Mouse (Mus musculus): Measurements from ENCODE around the gene Fbxo45. TPM values are rescaled to one million over a fixed set of nuclear protein-coding genes. Genes with fewer than 3 reads are reported as not detected.

Gene Fbxo45
- total and polyA plus RNA-seq, 3 experiments: 21.4 to 24.4 (median 22.4) TPM

- TF ChIP-seq POLR2A (IDR thresholded peaks at IDR 0.05; ENCODE audit: low read depth, low read length) (no peak), RAD21 (IDR thresholded peaks at IDR 0.05; ENCODE audit: low read depth, low read length) (no peak), CHD1 (IDR thresholded peaks at IDR 0.05; ENCODE audit: low read depth, low read length) (no peak), POLR2AphosphoS2 (IDR thresholded peaks at IDR 0.05; ENCODE audit: low read depth, low read length) (no peak), UBTF (IDR thresholded peaks at IDR 0.05; ENCODE audit: low read depth, low read length) (no peak), SMC3 (IDR thresholded peaks at IDR 0.05; ENCODE audit: low read depth, low read length) (no peak), USF1 (IDR thresholded peaks at IDR 0.05; ENCODE audit: low read depth, low read length) (no peak), IRF4 (IDR thresholded peaks at IDR 0.05; ENCODE audit: low read depth, low read length) (no peak), HCFC1 (IDR thresholded peaks at IDR 0.05; ENCODE audit: low read depth, low read length) (no peak), MEF2A (IDR thresholded peaks at IDR 0.05; ENCODE audit: borderline replicate concordance, low read depth, low read length) (no peak), NELFE (IDR thresholded peaks at IDR 0.05; ENCODE audit: low read depth, low read length) (no peak), MAZ (IDR thresholded peaks at IDR 0.05; ENCODE audit: low read depth, low read length) (no peak), SIN3A (IDR thresholded peaks at IDR 0.05; ENCODE audit: low read length) (no peak), GABPA (IDR thresholded peaks at IDR 0.05; ENCODE audit: insufficient replicate concordance, low read depth, low read length) (no peak), MYC (IDR thresholded peaks at IDR 0.05; ENCODE audit: low read depth, low read length) (no peak), MAFK (IDR thresholded peaks at IDR 0.05; ENCODE audit: insufficient replicate concordance, low read length) (no peak), CHD2 (IDR thresholded peaks at IDR 0.05; ENCODE audit: low read length) (no peak), ZNF384 (IDR thresholded peaks at IDR 0.05; ENCODE audit: low read depth, low read length) (no peak), CTCF (conservative IDR thresholded peaks at IDR 0.05 in 1 of 2, IDR thresholded peaks at IDR 0.05 in 1 of 2; ENCODE audit: low read depth in 2 of 2, low read length in 2 of 2) (no peak), RCOR1 (conservative IDR thresholded peaks at IDR 0.05; ENCODE audit: low read depth, low read length) (no peak)
- Histone ChIP-seq H3K4me1 (ENCODE audit: control insufficient read depth in 1 of 2, insufficient read depth in 2 of 2) (peaks cover 5 to 18% of the 10 kb centered on the region in 2 experiments; a peak in 3 of 4 replicates), H3K27ac (ENCODE audit: insufficient read depth, low read depth) (no peak overlapping the region), H3K36me3 (replicated peaks in 1 of 2; ENCODE audit: control insufficient read depth in 1 of 2, insufficient read depth in 1 of 2, low read length in 1 of 2) (no peaks in the 10 kb centered on the region), H3K79me2 (replicated peaks; ENCODE audit: control insufficient read depth, extremely low read depth, insufficient read depth, poor library complexity, severe bottlenecking) (no peaks in the 10 kb centered on the region), H3K4me2 (ENCODE audit: insufficient read depth, low read depth, poor library complexity, severe bottlenecking) (peak overlapping the region; percentile 47), H3K9ac (ENCODE audit: insufficient read depth, low read depth) (no peak overlapping the region), H3K4me3 (replicated peaks in 1 of 3; ENCODE audit: low read depth in 2 of 3, low read length in 2 of 3, poor library complexity in 1 of 3) (no peak overlapping the region), H3K9me3 (replicated peaks; ENCODE audit: low read length) (peaks cover 3% of the 10 kb centered on the region), H3K27me3 (replicated peaks) (peaks cover 15% of the 10 kb centered on the region)
- DNase-seq (ENCODE audit: extremely low read depth): no peak
- in situ Hi-C loops (cut with MboI; ENCODE audit: low pct_ligation_motif_present, low pct_unique_long_range_greater_than_20kb, low sequenced_read_pairs): no loop called here
- dilution Hi-C loops (cut with MboI; ENCODE audit: extremely low pct_ligation_motif_present, extremely low pct_unique_long_range_greater_than_20kb, low sequenced_read_pairs): no loop called here
Measured at GRCm38 (mm10) chr16:32189109-32189508, 57.8 kb downstream of the Fbxo45 start.

- H3K36me3 ChIP-seq (replicated peaks in 1 of 2; ENCODE audit: control insufficient read depth in 1 of 2, insufficient read depth in 1 of 2, low read length in 1 of 2): no peaks in the 10 kb centered on the region
- no peak overlapping the region for H3K4me2 ChIP-seq (ENCODE audit: insufficient read depth, low read depth, poor library complexity, severe bottlenecking)
- in situ Hi-C loops (cut with MboI; ENCODE audit: low pct_ligation_motif_present, low pct_unique_long_range_greater_than_20kb, low sequenced_read_pairs): no loop called here
- dilution Hi-C loops (cut with MboI; ENCODE audit: extremely low pct_ligation_motif_present, extremely low pct_unique_long_range_greater_than_20kb, low sequenced_read_pairs): no loop called here
- no peak overlapping the region for H3K9ac ChIP-seq (ENCODE audit: insufficient read depth, low read depth)
- H3K9me3 ChIP-seq (replicated peaks; ENCODE audit: low read length): peaks cover 3% of the 10 kb centered on the region
- H3K27me3 ChIP-seq (replicated peaks): peaks cover 15% of the 10 kb centered on the region
- peaks cover 5 to 18% of the 10 kb centered on the region in 2 experiments; a peak in 3 of 4 replicates for H3K4me1 ChIP-seq (ENCODE audit: control insufficient read depth in 1 of 2, insufficient read depth in 2 of 2)
- no peak overlapping the region for H3K4me3 ChIP-seq (replicated peaks in 1 of 3; ENCODE audit: low read depth in 2 of 3, low read length in 2 of 3, poor library complexity in 1 of 3)
- no peak for DNase-seq (ENCODE audit: extremely low read depth)
- no peaks in the 10 kb centered on the region for H3K79me2 ChIP-seq (replicated peaks; ENCODE audit: control insufficient read depth, extremely low read depth, insufficient read depth, poor library complexity, severe bottlenecking)
- no peak for TF ChIP-seq JUND (conservative IDR thresholded peaks at IDR 0.05; ENCODE audit: low read depth, low read length)
- no peak for TF ChIP-seq RCOR1 (conservative IDR thresholded peaks at IDR 0.05; ENCODE audit: low read depth, low read length)
- no peak for TF ChIP-seq SMC3 (IDR thresholded peaks at IDR 0.05; ENCODE audit: low read depth, low read length)
- TF ChIP-seq ZNF384 (IDR thresholded peaks at IDR 0.05; ENCODE audit: low read depth, low read length): no peak
- no peak for TF ChIP-seq EP300 (IDR thresholded peaks at IDR 0.05; ENCODE audit: low read length)
- no peak for TF ChIP-seq HCFC1 (IDR thresholded peaks at IDR 0.05; ENCODE audit: low read depth, low read length)
- no peak for TF ChIP-seq NRF1 (IDR thresholded peaks at IDR 0.05; ENCODE audit: low read depth, low read length)
- no peak for TF ChIP-seq NELFE (IDR thresholded peaks at IDR 0.05; ENCODE audit: low read depth, low read length)
- no peak overlapping the region for H3K27ac ChIP-seq (ENCODE audit: insufficient read depth, low read depth)
Measured at GRCm38 (mm10) chr16:32186056-32186455, 60.9 kb downstream of the Fbxo45 start.

Other genes with a start within 250 kb of the Fbxo45 start
- 19.3 and 22.1 TPM in 2 replicates for gene Senp5, start 243.9 kb downstream of the Fbxo45 start, total RNA-seq (2012; rRNA removed)
- 31.2 and 32.5 TPM in 2 replicates for gene Senp5, start 243.9 kb downstream of the Fbxo45 start, total RNA-seq (2014; rRNA removed)
- gene Senp5, start 243.9 kb downstream of the Fbxo45 start, polyA plus RNA-seq (2012; ENCODE audit: insufficient read length, low read depth): 27.2 and 28.8 TPM in 2 replicates
- gene Pak2, start 167.8 kb downstream of the Fbxo45 start, total RNA-seq (2012; rRNA removed): 37.2 and 43.5 TPM in 2 replicates
- gene Pak2, start 167.8 kb downstream of the Fbxo45 start, total RNA-seq (2014; rRNA removed): 69.8 and 73.1 TPM in 2 replicates
- 69.0 and 79.7 TPM in 2 replicates for gene Pak2, start 167.8 kb downstream of the Fbxo45 start, polyA plus RNA-seq (2012; ENCODE audit: insufficient read length, low read depth)
- gene Pigx, start 147.4 kb downstream of the Fbxo45 start, total RNA-seq (2012; rRNA removed): 47.1 and 48.1 TPM in 2 replicates
- gene Pigx, start 147.4 kb downstream of the Fbxo45 start, total RNA-seq (2014; rRNA removed): 83.0 and 94.7 TPM in 2 replicates
- 46.4 and 48.1 TPM in 2 replicates for gene Pigx, start 147.4 kb downstream of the Fbxo45 start, polyA plus RNA-seq (2012; ENCODE audit: insufficient read length, low read depth)
- 17.6 and 23.0 TPM in 2 replicates for gene Cep19, start 147.4 kb downstream of the Fbxo45 start, total RNA-seq (2012; rRNA removed)
- gene Cep19, start 147.4 kb downstream of the Fbxo45 start, total RNA-seq (2014; rRNA removed): 31.3 and 37.3 TPM in 2 replicates
- gene Cep19, start 147.4 kb downstream of the Fbxo45 start, polyA plus RNA-seq (2012; ENCODE audit: insufficient read length, low read depth): 29.4 and 34.9 TPM in 2 replicates
- gene Nrros, start 81.6 kb downstream of the Fbxo45 start, total RNA-seq (2012; rRNA removed): 49.6 and 54.9 TPM in 2 replicates
- gene Nrros, start 81.6 kb downstream of the Fbxo45 start, total RNA-seq (2014; rRNA removed): 55.1 and 64.3 TPM in 2 replicates
- gene Nrros, start 81.6 kb downstream of the Fbxo45 start, polyA plus RNA-seq (2012; ENCODE audit: insufficient read length, low read depth): 52.2 and 71.0 TPM in 2 replicates
- gene Bex6, start 67.3 kb downstream of the Fbxo45 start, total RNA-seq (2012; rRNA removed): not detected in 2 replicates
- not detected in 2 replicates for gene Bex6, start 67.3 kb downstream of the Fbxo45 start, total RNA-seq (2014; rRNA removed)
- not detected in 2 replicates for gene Bex6, start 67.3 kb downstream of the Fbxo45 start, polyA plus RNA-seq (2012; ENCODE audit: insufficient read length, low read depth)
- 22.7 and 26.1 TPM in 2 replicates for gene Wdr53, start 69 bp upstream of the Fbxo45 start, total RNA-seq (2012; rRNA removed)
- 56.4 and 57.3 TPM in 2 replicates for gene Wdr53, start 69 bp upstream of the Fbxo45 start, total RNA-seq (2014; rRNA removed)
- 28.6 and 38.9 TPM in 2 replicates for gene Wdr53, start 69 bp upstream of the Fbxo45 start, polyA plus RNA-seq (2012; ENCODE audit: insufficient read length, low read depth)
- not detected in 2 replicates for gene Smco1, start 24.3 kb upstream of the Fbxo45 start, total RNA-seq (2012; rRNA removed)
- not detected in 2 replicates for gene Smco1, start 24.3 kb upstream of the Fbxo45 start, total RNA-seq (2014; rRNA removed)
- gene Smco1, start 24.3 kb upstream of the Fbxo45 start, polyA plus RNA-seq (2012; ENCODE audit: insufficient read length, low read depth): not detected in 2 replicates
- gene Rnf168, start 30.3 kb upstream of the Fbxo45 start, total RNA-seq (2012; rRNA removed): 22.2 and 23.9 TPM in 2 replicates
- 37.9 and 40.7 TPM in 2 replicates for gene Rnf168, start 30.3 kb upstream of the Fbxo45 start, total RNA-seq (2014; rRNA removed)
- 20.5 TPM in 2 replicates for gene Rnf168, start 30.3 kb upstream of the Fbxo45 start, polyA plus RNA-seq (2012; ENCODE audit: insufficient read length, low read depth)
- gene Ubxn7, start 85.1 kb upstream of the Fbxo45 start, total RNA-seq (2012; rRNA removed): 18.5 and 26.8 TPM in 2 replicates
- gene Ubxn7, start 85.1 kb upstream of the Fbxo45 start, total RNA-seq (2014; rRNA removed): 28.0 and 32.8 TPM in 2 replicates
- gene Ubxn7, start 85.1 kb upstream of the Fbxo45 start, polyA plus RNA-seq (2012; ENCODE audit: insufficient read length, low read depth): 25.7 and 32.5 TPM in 2 replicates
- 0.25 and 0.29 TPM in 2 replicates for gene Tm4sf19, start 153.3 kb upstream of the Fbxo45 start, total RNA-seq (2012; rRNA removed)
- gene Tm4sf19, start 153.3 kb upstream of the Fbxo45 start, total RNA-seq (2014; rRNA removed): 0.45 and 0.78 TPM in 2 replicates
- 0.52 and 1.3 TPM in 2 replicates for gene Tm4sf19, start 153.3 kb upstream of the Fbxo45 start, polyA plus RNA-seq (2012; ENCODE audit: insufficient read length, low read depth)
- gene Tctex1d2, start 172.5 kb upstream of the Fbxo45 start, total RNA-seq (2012; rRNA removed): not detected in 2 replicates
- gene Tctex1d2, start 172.5 kb upstream of the Fbxo45 start, total RNA-seq (2014; rRNA removed): not detected in 2 replicates
- not detected in 2 replicates for gene Tctex1d2, start 172.5 kb upstream of the Fbxo45 start, polyA plus RNA-seq (2012; ENCODE audit: insufficient read length, low read depth)
- gene Pcyt1a, start 183.8 kb upstream of the Fbxo45 start, total RNA-seq (2012; rRNA removed): 16.4 and 17.0 TPM in 2 replicates
- gene Pcyt1a, start 183.8 kb upstream of the Fbxo45 start, total RNA-seq (2014; rRNA removed): 20.3 and 21.1 TPM in 2 replicates
- 25.7 and 28.1 TPM in 2 replicates for gene Pcyt1a, start 183.8 kb upstream of the Fbxo45 start, polyA plus RNA-seq (2012; ENCODE audit: insufficient read length, low read depth)
- gene Slc51a, start 240.7 kb upstream of the Fbxo45 start, total RNA-seq (2012; rRNA removed): 0.08 and 0.21 TPM in 2 replicates
- not detected in 2 replicates for gene Slc51a, start 240.7 kb upstream of the Fbxo45 start, total RNA-seq (2014; rRNA removed)
- 0.17 TPM in 1 of 2 replicates, not detected in the other for gene Slc51a, start 240.7 kb upstream of the Fbxo45 start, polyA plus RNA-seq (2012; ENCODE audit: insufficient read length, low read depth)
- gene Zdhhc19, start 249.1 kb upstream of the Fbxo45 start, total RNA-seq (2012; rRNA removed): not detected in 2 replicates
- gene Zdhhc19, start 249.1 kb upstream of the Fbxo45 start, total RNA-seq (2014; rRNA removed): not detected in 2 replicates
- gene Zdhhc19, start 249.1 kb upstream of the Fbxo45 start, polyA plus RNA-seq (2012; ENCODE audit: insufficient read length, low read depth): not detected in 2 replicates